Mouse (Mus musculus): ENCODE data around the gene Cpne2.

Cpne2 gene

DNA sequence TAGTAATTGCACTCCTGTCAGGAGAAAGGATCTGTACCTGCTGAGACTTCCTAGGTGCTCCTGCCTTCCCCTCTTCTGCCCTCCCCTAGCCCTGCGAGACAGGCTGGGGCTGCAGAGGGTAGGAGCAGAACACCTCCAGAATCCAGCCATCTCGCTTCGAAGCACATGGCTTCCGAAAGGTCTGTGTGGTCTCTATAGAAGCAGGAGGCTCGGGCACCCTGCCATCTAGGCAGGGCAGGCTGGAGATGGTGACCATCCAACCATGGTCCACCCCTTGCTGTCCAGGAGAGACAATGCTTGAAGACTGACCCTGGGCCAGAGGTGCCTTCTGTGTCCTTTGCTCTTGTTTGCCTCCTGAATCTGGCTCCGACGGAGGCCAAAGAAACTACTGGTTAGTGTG, 2.8 kb downstream of the Cpne2 start:
- DNase-seq (ENCODE audit: low spot score in 2 of 2): no peak

DNA sequence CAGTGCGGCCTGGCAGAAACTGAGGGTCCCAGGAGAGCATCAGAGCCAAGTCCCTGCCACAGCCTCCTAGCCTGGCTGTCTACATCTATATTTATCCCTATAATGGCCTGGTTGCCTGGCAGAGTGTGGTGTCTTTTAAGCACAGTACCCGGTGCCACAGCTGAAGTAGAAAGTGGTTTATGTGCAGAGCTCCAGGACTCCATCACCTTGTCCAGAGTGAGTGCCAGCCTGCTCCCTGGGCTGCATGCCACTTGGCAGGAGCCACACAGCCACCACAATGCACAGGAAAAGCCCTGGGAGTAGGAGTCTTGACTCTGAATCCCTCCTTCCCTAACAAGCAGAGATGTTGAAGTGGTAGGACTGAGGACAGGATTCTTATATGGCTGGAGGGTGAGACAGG, 4.7 kb downstream of the Cpne2 start:
- DNase-seq (ENCODE audit: low spot score in 2 of 2): no peak

DNA sequence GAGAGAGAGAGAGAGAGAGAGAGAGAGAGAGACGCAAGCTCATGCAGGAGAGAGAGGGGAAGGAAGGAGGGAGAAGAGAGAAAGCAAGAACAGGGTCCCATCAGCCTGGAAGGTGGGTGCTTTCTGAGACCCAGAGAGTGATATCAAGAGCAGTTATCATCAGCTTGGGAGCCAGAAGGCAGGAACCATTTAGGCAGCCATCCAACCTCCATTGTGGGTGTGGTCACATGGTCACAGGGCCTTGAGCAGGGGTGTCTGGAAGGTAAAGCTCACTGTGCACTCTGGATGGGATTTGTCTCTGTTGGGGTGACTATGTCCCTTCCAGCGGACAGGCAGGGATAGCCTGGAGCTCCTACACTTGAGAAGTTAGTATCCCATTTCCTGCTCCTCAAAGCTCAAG, 7.2 kb downstream of the Cpne2 start:
- DNase-seq (ENCODE audit: low spot score in 2 of 2): no peak

DNA sequence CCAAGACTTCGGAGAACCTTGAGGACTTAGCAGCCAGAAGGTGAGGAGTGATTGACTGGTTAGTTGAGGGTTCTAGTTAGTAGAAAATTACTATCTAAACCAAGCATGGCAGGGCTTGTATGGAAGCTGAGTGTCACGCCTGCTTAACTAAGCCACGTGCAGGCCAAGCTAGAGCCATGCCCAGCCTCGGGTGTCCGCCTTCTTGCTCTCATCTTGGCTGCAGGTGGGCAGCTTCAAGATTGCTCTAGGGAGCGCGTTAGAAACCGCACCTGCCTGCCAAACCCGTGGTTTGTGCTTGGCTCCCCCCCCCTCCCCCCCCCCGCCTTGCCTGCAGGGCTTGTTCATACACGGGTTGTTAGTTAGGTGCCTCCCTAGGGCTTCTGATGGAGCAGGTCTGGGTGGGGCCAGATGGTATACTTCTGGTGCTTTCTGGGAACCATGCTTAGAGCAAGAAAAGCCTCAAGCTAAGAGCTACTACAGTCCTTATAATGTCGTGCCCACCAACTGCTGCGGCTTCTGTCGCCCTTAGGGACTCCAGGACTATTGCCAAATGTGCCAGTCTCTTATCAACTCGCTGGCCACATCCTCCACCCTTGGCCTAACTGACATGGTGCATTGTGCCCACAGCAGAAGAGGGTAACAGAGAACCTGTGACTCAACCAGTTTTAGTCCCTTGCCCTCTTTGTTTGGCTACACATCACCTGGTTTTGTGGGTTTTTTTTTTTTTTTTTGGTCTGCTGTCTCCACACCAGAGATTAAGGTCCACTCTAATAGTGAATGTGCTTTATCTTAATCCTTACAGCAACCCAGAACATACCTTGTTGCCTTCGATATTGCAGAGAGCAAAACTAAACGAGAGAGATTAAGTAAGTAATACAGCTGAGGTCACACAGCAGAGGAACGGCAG, 8.4 kb downstream of the Cpne2 start:
- no peak for DNase-seq (ENCODE audit: low spot score in 2 of 2)

DNA sequence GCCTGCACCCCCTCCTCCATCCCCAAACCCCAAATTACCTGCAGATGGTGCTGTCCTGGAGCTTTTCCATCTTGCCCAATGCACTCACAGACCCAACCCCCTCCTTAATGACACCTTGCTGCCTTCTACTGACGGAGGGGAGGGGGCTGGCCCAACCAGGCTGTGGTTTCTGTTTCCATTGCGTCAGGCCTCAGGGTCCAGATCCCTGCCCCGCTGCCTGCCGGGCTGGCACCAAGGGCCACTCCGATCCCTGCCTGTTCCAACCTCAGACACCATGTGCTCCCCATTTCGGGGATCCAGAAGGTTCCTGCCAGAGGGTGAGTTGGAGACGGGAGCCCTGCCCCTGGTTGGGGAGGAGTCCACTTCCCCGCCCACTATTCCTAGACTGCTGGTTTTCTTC, 11.2 kb downstream of the Cpne2 start:
- no peak for DNase-seq (ENCODE audit: low spot score in 2 of 2)

DNA sequence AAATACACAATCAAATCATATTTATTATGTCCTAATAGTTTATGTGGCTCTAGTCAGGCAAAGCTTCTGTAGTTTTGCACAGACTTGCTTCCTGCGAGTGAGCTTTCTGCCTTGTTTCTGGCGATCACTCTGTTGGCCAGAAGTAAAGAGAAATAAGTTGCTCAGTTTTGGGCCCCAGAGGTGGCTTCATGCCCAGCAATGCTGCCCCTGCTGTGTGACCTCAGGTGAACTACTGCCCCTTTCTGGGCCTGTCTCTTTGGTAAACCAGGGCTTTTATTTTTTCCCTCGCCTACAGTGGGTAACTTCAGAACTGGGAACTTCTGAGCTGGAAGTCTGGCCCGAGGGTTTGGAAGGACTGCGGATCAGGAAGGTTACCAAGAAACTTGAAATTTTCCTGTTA, 16.3 kb downstream of the Cpne2 start:
- no peak for DNase-seq (ENCODE audit: low spot score in 2 of 2)

DNA sequence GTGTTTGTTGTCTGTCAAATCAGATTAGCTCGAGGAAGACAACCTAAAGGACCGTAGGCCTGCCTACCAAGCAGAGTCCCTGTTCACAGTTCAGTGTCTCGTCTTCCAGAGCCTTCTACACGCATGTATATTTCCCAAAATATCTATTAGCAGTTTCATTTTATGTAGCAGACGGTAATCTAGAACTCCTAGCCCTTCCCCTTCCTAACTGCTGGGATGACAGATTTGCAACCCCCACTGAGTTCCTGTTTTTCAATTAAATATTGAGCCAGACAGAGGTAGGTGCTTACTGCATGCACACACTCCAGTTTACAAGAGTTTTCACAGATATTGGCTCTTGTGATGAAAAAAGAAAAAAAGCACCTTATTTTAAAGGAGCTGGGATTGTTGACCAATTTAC, 16.7 kb downstream of the Cpne2 start:
- no peak for DNase-seq (ENCODE audit: low spot score in 2 of 2)

DNA sequence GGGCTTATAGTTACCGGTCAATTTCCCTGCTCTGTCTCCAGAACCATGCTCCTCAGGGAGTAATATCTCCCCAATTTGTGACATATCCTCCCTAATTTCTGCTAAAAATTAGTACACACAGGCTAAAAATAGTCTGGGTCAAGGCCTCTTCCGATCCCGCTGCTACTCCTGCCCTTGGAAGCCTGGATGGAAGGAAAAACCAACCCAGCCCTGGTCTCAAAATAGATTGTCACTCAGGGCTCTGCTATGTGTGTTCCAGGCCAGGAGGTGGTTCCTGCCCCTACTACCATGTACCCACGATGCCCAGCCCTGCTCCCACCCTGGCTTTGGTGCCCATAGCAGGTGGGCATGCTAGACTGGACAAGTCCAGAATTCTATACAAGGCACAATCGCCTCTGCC, 17.2 kb downstream of the Cpne2 start:
- DNase-seq (ENCODE audit: low spot score in 2 of 2): no peak

DNA sequence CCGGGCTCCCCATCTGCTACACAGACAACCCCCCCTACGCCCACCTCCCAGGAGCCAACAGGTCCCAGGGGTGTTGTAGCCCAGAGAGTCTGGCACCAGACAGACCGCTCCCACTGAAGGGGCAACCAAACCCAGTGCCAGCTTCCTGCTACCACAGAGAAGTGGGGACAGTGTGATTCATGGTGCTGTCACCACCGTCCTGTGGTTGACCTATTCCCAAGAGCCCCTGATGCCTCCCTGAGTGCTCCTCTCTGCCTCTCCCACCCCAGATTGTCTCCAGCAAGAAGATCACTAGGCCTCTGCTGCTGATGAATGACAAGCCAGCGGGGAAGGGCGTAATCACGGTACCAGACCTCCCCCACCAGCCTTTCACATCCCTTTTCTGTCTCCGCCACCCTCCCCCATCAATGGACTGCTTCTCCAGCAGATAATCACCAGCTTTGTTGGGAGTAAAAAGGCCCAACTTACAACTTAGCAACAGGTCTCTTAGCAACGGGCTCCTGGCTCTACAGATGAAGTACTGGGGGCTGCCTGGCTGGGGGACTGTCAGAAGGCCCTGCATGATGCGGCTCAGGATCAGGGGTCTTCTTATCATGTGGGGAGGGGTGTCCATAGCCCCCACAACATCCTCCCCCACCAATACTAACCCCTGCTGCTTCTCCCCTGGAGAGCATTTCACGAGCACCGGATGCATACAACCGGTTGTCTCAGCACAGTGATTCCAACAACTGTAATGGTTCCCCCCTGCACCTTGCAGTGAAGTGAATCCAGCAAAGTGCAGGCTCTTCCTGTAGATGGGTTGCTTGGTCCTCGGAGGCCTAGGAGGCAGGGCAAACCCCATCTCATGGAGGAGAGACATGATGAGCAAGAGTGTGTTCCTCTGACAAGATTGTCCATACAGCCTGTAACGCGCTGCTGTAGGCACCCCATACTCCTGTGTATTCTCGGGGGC, 19.0 kb downstream of the Cpne2 start:
- DNase-seq (ENCODE audit: low spot score in 2 of 2): peak in 1 of 2 experiments; percentile 45

DNA sequence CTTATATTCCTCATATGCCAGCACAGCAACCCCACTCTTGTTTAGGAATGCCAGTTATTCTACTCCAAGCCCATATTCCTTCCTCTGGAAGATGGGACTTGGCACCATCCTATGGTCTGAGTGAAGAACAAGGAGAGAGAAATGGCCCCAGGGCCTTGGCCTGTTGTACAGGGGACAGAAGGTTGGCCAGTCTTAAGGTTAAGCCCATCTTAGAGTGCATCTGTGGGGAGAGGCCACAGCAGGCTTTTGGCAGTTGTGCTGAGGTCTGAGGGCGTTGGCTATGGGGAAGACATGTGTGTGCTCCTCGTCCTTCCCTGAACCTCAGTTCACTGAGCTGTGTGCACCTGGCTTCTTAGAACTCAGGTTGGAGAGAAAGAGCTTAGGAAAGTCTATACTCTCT, 19.9 kb downstream of the Cpne2 start:
- no peak for DNase-seq (ENCODE audit: low spot score in 2 of 2)

DNA sequence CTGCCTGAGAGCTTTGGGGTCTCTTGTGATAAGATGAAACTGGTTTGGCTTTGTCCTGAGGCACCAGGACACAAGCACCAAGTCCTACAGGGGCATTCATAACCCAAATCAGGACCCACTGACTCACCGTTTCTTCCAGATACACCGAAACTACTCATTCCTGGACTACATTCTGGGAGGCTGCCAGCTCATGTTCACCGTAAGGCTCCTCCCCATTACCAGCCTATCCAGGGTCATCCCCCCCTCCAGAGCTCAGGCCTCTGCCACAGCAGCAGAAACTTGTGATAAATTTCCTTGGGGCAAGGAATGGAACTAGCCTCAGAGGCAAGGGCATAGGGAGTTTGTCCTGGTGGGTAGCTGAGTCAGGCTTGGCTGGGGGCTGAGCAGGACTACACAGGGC, 24.5 kb downstream of the Cpne2 start:
- DNase-seq (ENCODE audit: low spot score in 2 of 2): no peak

DNA sequence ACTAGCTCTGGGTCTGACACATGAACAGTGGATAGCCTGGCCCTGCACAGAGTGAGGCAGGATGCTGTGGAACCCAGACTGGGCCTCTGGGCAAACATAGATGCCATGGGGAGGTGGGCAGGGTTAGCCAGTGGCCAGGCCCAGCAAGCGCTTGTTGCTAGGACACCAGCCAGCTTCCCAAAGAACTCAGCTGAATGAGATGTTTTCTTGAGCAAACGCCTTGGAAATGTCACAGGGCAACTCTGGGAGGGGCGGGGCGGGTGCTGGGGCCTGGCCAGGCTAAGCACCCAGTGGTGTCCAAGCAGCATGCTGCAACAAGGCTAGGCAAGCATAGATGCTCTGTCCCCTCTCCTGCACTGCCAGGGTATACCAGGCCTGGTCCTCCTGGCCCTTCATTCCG, 28.5 kb downstream of the Cpne2 start:
- DNase-seq (ENCODE audit: low spot score in 2 of 2): no peak

DNA sequence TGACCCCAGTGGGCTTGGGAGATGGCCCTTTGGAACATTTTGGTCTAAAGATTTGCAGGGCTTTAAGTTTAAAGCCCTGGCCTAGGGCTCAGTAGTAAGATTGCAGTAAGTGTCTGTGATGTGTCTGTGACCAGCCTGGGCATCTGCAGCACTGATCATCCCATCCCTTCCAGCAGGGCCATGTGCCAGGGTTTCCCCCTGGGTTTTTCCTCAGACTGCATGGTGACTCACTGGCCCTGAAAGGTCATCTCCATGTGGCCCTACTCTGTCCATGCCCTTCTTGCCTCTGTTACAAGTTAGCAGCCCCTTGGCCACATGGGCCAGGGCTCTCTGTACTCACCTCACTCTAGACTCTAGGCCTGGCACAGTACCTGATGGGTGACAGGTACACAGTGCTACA, 31.6 kb downstream of the Cpne2 start:
- no peak for DNase-seq (ENCODE audit: low spot score in 2 of 2)

DNA sequence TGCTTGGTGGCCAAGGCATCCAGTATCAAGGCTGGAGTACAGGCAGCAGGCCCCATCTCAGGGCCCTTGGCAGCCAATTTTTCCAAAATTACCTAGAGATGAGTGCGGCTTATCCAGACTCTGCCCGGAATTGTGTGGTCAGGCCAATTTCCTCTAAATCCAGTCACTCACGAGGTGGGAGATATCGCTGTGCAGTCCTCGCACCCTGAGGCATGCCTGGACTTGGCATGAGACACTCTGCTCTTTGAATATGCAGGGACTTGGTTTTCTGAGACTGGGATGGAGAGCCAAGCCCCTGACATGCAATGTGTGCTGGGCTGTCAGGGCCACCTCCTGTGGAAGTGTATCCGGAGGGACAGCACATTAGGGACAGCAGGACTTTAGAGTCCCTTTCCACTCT, 33.2 kb downstream of the Cpne2 start:
- DNase-seq (ENCODE audit: low spot score in 2 of 2): no peak

DNA sequence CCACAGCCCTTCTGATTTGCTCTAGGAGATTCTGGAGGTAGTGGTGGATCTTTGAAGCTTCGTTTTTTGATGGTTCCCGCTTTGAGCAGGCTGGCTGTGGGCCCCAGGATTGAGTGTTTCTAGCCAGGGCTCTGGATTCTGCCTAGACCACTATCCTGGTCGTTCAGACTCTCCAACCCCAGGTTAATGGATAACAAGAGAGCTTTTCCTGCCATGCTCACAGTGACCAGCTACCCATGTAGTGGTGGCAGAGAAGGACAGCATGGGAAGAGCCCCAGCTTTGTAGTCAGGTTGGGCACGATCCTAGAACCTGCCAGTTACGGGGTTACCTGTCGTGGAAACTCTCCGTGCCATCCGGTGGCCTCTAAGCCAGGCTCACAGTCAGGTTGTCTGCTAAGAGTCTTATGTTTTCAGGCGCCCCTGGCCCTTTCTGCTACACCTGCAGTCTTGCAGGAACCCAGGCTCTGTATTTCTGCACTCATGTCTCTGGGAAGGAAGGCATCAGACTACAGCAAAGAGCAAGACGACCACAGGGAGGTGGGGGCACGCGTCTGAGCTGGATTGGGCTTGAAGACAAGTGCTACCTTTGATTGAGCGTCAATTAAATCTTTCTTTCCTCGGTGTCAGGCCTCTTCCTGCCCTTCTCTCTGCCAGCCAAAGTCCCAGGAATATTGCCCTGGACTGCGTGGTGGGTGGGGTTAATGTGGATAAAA, 33.8 kb downstream of the Cpne2 start:
- DNase-seq (ENCODE audit: low spot score in 2 of 2): no peak

DNA sequence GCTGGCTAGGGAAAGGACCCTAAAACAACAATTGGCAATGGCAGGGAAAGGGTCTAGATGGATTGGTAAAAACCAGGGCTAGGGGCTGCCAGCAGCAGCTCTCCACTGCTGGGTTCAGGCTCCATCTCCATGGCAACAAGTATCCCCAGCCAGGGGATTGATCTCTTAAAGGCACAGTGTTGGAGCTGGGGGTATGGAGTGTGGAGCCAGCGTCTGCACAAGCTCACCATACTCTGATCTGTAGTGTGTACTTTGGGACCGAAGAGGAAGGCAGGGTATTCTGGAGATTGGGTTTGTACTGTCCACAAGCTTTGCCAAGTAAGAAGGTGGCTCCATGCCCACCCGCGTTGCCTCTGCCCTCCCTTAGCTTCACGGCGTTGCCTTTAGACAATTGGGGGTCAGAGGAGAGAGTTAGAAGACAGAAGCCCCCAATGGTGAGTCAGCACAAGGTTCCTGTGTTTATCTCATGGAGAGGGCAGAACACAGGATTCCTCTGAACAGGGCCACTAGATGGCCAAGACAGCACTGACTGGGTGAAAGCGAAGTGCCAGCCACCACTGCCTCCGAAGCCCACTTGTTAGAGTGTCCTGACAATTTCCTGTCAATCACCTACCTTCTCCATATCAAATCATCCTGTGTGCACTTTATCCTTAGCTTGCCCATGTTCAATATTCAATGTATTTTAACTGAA, 34.5 kb downstream of the Cpne2 start:
- DNase-seq (ENCODE audit: low spot score in 2 of 2): no peak

DNA sequence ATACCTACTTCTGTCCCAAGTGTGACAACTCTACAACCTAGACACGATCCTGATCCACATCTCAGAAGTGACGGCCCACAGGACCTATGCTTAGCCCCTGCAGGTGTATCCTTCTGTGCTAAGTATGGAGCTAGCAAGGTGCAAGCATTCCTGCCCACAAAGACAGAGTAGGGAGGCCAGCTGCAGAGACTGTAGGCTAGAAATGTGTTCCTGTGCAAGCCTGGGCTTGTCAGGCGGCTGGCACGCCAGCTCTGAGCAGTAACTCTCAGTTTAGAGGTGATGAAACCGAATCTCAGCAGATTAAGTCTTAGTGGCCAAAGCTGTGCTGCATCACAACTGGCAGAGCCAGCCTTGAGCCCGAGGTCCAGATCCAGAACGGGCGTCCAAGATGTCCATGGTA, 35.3 kb downstream of the Cpne2 start:
- no peak for DNase-seq (ENCODE audit: low spot score in 2 of 2)

DNA sequence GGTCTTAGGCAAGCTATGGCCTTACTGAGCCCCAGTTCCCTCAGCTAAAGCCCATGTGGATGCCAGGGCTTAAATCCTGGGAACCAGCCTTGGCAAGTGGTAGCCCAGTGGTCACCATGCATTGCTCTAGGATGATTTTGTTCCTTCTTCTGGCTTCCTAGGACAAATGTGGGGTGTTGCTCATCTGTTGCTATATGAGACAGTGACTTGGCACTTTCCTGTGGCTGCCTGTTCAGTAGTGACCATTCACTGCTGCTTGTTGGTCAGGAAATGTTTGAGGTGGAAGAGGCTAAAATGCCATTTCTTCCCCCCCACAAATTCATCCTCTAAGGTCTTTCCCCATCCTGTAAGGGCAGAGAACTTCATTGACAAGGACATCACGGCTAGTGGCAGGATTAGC, 36.6 kb downstream of the Cpne2 start:
- no peak for DNase-seq (ENCODE audit: low spot score in 2 of 2)

DNA sequence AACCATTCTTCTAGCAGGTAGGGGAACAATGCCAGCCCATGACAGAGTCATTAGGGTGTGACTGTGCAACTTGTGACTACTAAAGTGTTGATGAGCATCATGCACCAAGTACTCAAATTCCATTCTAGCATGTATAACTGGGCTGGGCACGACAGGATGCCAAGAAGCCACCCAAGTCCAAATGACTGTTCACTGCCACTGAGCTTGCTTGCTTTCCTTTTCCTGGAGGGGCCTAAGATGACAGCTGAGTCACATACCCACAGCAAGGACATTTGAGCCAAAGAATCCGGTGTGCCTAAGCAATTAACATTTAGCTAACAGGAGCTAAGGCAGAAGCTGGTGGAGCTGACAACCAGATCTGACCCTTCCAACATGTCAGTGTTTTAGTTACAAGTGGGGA, 39.1 kb downstream of the Cpne2 start:
- no peak for DNase-seq (ENCODE audit: low spot score in 2 of 2)

DNA sequence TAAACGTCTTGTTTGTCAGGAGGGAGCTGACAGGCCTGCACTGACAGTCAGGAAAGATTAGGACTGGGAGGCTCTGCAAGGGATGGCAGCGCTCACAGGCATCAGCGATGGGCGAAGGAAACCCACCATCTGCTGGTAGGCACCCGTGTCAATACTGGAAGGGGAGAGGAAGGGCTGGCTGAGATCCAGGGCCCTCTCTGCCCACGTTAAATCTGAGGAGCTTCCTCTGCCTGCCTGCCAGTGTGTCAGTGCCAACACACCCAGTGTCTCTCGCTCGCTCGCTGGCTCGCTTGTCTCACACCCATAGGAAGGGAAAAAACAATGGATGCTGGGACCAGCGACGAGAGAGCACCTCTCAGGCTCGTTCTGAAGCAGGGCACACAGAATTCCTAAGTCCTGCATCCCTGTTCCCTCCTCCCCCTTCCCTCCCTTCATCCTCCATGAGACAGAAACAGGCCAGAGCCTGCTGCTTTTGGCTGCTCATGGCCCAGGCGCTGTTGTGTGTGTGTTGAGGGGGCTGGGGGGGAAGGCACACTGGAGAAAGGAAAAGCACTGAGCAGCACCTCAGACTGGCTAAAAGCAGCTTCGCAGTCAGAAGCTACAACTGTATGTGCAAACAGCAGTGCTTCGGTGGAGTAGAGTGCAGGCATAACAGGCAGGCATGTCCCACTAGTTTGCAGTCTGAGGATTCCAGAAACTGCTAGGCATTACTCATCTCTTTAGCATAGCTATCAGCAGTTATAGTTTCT, 41.5 kb downstream of the Cpne2 start:
- peak; percentile 42 to 64 for DNase-seq (ENCODE audit: low spot score in 2 of 2)

DNA sequence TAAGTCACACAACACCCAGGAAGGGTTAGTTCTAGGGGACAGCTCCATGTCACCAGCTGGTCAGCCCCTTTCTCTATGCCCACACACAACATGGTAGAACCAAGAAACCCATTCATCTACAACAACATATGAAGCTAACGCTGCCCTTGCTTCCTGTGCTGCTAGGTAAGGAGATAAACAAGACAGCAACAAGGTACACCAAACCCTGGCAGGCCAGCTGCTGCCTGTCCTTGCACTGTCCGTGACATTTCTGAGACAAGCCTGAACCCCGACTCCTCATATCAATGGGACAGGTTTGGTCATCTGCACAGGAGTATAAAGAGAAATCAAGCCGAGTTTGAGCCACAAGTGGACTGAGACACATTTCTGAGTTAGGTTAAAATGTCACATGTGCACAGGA, 42.4 kb downstream of the Cpne2 start:
- DNase-seq (ENCODE audit: low spot score in 2 of 2): no peak

Measured in frontal cortex, postnatal 25 days (tissue).